Mouse (Mus musculus) forebrain, embryonic 13.5 days (tissue): ENCODE measurements around the gene Mydgf. TPM values are rescaled to one million over a fixed set of nuclear protein-coding genes. Genes with fewer than 3 reads are reported as not detected.

ENCODE experiments used
- microRNA-seq: library from miRNA; unstranded; fragments of <30 nt; microRNA quantifications from one replicate; pipeline ENCODE4, GENCODE M21; 2016
- polyA plus RNA-seq: library from polyadenylated mRNA; unstranded; fragments of >200 nt; fragmentation: Nextera tagmentation; extraction: Ambion mirVana; gene quantifications from 2 replicates; pipeline ENCODE4 v1.2.1, GENCODE M21; 2015

Mydgf gene
- polyA plus RNA-seq, 1 experiment from 2014 or later = 56.8 TPM

Small RNAs within 50 kb of the gene (microRNA-seq; reads per million reads assigned to microRNA genes)
- gene Gm44397 = not detected

Other genes starting within 250 kb of the Mydgf start
- gene Zfp119b, start 234.4 kb downstream of the Mydgf start, polyA plus RNA-seq = 6.6 and 7.3 TPM in 2 replicates
- 2.4 and 2.6 TPM in 2 replicates for gene Ebi3, start 231.3 kb downstream of the Mydgf start, polyA plus RNA-seq
- 29.2 and 32.1 TPM in 2 replicates for gene Yju2, start 224.8 kb downstream of the Mydgf start, polyA plus RNA-seq
- gene Shd, start 213.5 kb downstream of the Mydgf start, polyA plus RNA-seq = 102 TPM in 2 replicates
- 96.0 and 113 TPM in 2 replicates for gene Fsd1, start 197.4 kb downstream of the Mydgf start, polyA plus RNA-seq
- 3.9 and 4.8 TPM in 2 replicates for gene Stap2, start 178.3 kb downstream of the Mydgf start, polyA plus RNA-seq
- gene Mpnd, start 178.2 kb downstream of the Mydgf start, polyA plus RNA-seq = 168 TPM in 2 replicates
- 116 and 127 TPM in 2 replicates for gene Sh3gl1, start 147.3 kb downstream of the Mydgf start, polyA plus RNA-seq
- 22.0 and 26.7 TPM in 2 replicates for gene Chaf1a, start 143.5 kb downstream of the Mydgf start, polyA plus RNA-seq
- 68.7 and 68.8 TPM in 2 replicates for gene Ubxn6, start 108.9 kb downstream of the Mydgf start, polyA plus RNA-seq
- 163 and 169 TPM in 2 replicates for gene Hdgfl2, start 104.3 kb downstream of the Mydgf start, polyA plus RNA-seq
- 0.06 and 0.08 TPM in 2 replicates for gene Plin4, start 74.1 kb downstream of the Mydgf start, polyA plus RNA-seq
- gene Plin5, start 66.3 kb downstream of the Mydgf start, polyA plus RNA-seq = 0.27 and 0.52 TPM in 2 replicates
- gene Lrg1, start 61.9 kb downstream of the Mydgf start, polyA plus RNA-seq = not detected in 2 replicates
- 4.2 and 4.3 TPM in 2 replicates for gene Sema6b, start 43.6 kb downstream of the Mydgf start, polyA plus RNA-seq
- 8.0 and 8.4 TPM in 2 replicates for gene Tnfaip8l1, start 21.4 kb downstream of the Mydgf start, polyA plus RNA-seq
- gene Dpp9, start 35.0 kb upstream of the Mydgf start, polyA plus RNA-seq = 32.5 and 33.0 TPM in 2 replicates
- gene Fem1a, start 72.9 kb upstream of the Mydgf start, polyA plus RNA-seq = 16.5 and 19.3 TPM in 2 replicates
- gene Ticam1, start 92.9 kb upstream of the Mydgf start, polyA plus RNA-seq = 1.4 and 1.6 TPM in 2 replicates
- gene Plin3, start 109.0 kb upstream of the Mydgf start, polyA plus RNA-seq = 18.3 and 21.8 TPM in 2 replicates
- not detected in 2 replicates for gene Arrdc5, start 116.4 kb upstream of the Mydgf start, polyA plus RNA-seq
- 119 and 138 TPM in 2 replicates for gene Uhrf1, start 119.4 kb upstream of the Mydgf start, polyA plus RNA-seq
- gene Kdm4b, start 142.1 kb upstream of the Mydgf start, polyA plus RNA-seq = 51.4 and 55.9 TPM in 2 replicates